Mouse (Mus musculus) gastrocnemius, postnatal 36 days (tissue): Measurements from ENCODE around the gene Nyap1. TPM values are rescaled to one million over a fixed set of nuclear protein-coding genes. Genes with fewer than 3 reads are reported as not detected.
"Not testable (repeated sequence)": the region's sequence is repeated elsewhere in the genome, so short reads cannot be mapped to it uniquely, and the experiment has no call there.

ENCODE experiments used
- DNase-seq, 2 experiments: peaks; one replicate each; pipeline ENCODE4 v3.0.0; 2022
- intact Hi-C: fragments of 180-260 bp; cut with DNase I; formaldehyde crosslinking; loops from one replicate; pipeline ENCODE4 v1.15.1; 2025
- total RNA-seq, 2 experiments: library from RNA; stranded (reverse); gene quantifications; 2 replicates each; pipeline ENCODE4 v1.2.3; 2021

Gene Nyap1
- total RNA-seq, 2 experiments from 2014 or later = 0.20 to 0.28 TPM

DNA sequence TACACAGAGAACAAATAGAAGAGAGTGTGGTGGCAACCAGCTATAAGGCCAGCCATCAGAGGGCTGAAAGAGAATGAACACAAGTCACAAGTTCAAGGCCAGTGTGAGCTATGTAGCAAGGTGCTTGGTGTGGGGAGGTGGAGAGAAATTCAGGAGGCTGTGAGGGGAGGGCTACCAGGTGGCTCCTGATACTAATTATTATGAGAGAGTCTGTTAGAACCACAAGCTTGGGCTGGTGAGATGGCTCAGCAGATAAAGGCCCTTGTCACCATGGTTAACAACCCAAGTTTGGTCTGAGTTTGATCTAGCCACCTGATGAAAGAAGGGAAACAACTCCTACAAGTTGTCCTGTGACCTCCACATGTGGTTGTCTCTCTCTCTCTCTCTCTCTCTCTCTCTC, 31.3 kb upstream of the Nyap1 start:
- no peak for DNase-seq
- intact Hi-C loops = no loop called here

DNA sequence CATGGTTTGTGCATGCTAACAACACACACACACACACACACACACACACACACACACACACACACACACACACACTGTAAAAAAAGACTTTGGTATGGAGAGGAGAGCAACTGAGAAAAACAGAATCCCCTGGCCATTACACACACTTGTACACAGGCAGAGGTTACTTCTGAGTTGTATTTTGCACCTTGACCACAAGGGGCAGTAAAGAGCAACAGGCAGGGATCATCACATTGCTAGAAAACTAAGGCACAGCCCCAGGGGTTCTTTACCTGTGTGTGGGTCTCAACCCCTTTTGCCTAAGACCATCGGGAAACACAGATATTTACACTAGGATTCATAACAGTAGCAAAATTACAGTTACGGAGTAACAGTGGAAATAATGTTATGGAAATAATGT, 29.3 kb upstream of the Nyap1 start:
- intact Hi-C loops = no loop called here
- DNase-seq = no peak

GRCm38 (mm10) chr5:137768475-137768874, 27.1 kb upstream of the Nyap1 start:
- intact Hi-C loops = no loop called here
- no peak for DNase-seq

GRCm38 (mm10) chr5:137766270-137766669, 24.9 kb upstream of the Nyap1 start:
- no peak for DNase-seq
- intact Hi-C loops = no loop called here

DNA sequence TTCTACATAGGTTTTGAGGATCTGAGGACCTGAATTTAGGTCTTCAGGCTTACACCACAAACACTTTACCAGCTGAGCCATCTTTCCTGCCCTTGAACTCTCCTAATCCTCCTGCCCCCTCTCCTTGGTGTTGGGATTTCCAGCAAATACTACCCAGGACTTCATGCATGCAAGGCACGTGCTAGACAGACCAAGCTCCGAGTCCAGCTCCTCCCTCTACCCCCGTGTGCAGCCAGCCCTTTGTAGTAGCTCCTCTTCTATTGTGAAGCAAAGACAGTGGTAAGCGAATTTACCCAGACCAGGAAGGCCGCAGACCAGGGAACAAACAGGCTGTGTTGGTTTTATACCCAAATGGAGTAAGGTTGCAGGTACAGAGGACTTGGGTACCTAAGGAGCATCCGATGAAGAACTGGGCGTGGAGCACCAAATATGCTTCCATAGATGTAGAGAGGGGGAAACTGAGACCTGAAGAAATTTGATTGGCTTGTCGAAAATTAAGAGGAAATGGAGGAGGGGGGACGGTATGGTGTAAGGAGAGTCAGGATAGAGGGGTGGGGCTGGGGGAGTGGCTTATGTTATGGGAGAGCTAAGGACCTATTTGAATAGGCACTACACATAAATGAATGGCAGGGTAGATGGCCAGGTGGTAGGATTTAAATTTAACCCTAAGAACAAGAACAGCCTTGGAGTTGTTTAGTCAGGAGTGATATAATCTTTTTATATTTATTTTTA, 23.4 kb upstream of the Nyap1 start:
- intact Hi-C loops = no loop called here
- no peak for DNase-seq

- intact Hi-C loops = loop anchor here (1.0 to 10.0 kb wide), 3 partner anchors 104 to 255 kb away; partner anchors contain the start of gene Pop7
- DNase-seq = peak; percentile 81 to 83
Observed at GRCm38 (mm10) chr5:137759971-137760412, 18.6 kb upstream of the Nyap1 start.

GRCm38 (mm10) chr5:137758921-137759534, 17.6 kb upstream of the Nyap1 start:
- DNase-seq = no peak
- intact Hi-C loops = loop anchor here (5.0 to 10.0 kb wide), 2 partner anchors 177 to 254 kb away; partner anchors contain the start of gene Pop7

DNA sequence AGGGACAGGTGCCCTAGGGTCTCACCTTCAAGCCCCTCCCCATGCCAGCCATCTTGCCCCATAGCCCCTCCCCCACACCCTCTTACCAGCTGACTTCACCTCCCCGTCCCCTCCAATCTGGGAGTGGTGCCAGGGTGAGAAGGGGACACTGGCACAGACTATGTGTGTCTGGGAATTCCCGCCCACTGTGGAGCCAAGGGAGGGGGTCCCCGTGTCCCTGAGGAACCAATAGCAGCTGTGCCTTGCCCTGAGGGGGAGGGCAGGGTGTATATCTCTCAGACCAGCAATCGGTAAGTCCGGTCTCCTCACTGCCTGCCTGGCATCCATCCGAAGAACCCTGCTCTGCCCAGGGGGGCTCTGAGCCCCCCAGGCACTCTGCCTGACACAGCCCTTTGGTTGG, 16.5 kb upstream of the Nyap1 start:
- DNase-seq = no peak
- intact Hi-C loops = loop anchor here (1.0 to 10.0 kb wide), 3 partner anchors 101 to 253 kb away; partner anchors contain the start of gene Pop7

DNA sequence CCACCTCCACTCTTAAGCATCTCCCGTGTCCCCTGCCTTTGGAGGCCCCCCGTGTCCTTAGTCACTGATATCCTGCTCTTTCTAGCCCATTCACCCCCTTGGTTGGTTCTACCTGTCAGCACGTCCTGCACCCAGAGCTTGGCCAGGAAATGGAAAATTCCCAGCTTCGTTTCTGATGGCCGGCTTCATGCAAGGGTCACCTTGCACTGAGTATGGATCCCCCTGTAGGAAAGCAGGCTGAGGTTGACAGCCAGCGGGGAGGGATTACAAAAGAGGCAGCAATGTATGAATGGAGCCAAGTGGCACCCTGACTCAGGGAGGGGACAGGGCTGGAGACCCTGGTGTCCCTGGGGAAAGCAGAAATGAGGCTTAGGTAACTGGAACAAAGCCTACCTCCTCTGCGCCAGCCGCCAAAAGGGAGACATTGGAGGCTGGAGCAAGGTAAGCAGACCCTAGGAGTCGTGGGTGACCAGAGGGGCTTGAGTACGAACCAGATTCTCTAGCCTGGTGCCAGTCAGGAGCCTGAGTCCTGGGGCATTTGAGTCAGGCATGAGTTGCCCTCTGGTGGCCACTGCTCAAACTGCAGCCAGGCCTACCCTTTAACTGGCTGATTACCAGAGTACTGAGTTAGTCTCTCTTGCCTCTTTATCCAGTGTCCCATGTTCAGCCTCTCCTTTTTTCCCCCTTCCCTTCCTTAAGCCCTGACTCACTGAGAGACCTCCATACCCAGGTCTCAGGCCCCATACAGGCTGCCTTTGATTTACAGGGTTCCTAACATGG, 15.7 kb upstream of the Nyap1 start:
- peak; percentile 82 to 83 for DNase-seq
- intact Hi-C loops = loop anchor here (1.0 to 10.0 kb wide), 3 partner anchors 100 to 252 kb away; partner anchors contain the start of gene Pop7

GRCm38 (mm10) chr5:137756106-137756505, 14.7 kb upstream of the Nyap1 start:
- intact Hi-C loops = loop anchor here (5.0 to 10.0 kb wide), 2 partner anchors 174 to 251 kb away; partner anchors contain the start of gene Pop7
- no peak for DNase-seq

- intact Hi-C loops = loop anchor here (5.0 to 10.0 kb wide), 2 partner anchors 173 to 251 kb away; partner anchors contain the start of gene Pop7
- no peak for DNase-seq
Observed at GRCm38 (mm10) chr5:137755425-137755824, 14.0 kb upstream of the Nyap1 start.

GRCm38 (mm10) chr5:137753111-137753832, 11.9 kb upstream of the Nyap1 start:
- no peak for DNase-seq
- intact Hi-C loops = loop anchor here (10.0 kb wide), 1 partner anchor 248 kb away; the partner anchor contains the start of gene Pop7

DNA sequence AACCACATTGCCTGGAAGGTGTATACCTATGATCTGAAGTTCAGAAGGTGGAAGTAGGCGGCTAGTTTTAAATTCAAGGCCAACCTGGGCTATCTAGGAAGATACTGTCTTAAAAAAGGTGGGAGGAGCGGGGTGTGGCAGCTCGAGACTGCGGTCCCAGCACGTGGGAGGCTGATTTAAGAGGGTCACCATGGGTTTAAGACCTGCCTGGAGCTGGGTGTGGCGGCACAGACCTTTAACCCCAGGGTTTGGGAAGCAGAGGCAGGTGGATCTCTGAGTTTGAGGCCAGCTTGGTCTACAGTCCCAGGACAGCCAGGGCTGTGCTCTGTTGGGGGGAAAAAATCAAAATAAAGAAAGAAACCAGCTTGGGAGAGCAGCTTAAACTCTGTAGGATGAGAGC, 10.6 kb upstream of the Nyap1 start:
- no peak for DNase-seq
- intact Hi-C loops = loop anchor here (10.0 kb wide), 1 partner anchor 247 kb away; the partner anchor contains the start of gene Pop7

GRCm38 (mm10) chr5:137751221-137751887, 9.9 kb upstream of the Nyap1 start:
- intact Hi-C loops = loop anchor here (10.0 kb wide), 1 partner anchor 247 kb away; the partner anchor contains the start of gene Pop7
- no peak for DNase-seq

DNA sequence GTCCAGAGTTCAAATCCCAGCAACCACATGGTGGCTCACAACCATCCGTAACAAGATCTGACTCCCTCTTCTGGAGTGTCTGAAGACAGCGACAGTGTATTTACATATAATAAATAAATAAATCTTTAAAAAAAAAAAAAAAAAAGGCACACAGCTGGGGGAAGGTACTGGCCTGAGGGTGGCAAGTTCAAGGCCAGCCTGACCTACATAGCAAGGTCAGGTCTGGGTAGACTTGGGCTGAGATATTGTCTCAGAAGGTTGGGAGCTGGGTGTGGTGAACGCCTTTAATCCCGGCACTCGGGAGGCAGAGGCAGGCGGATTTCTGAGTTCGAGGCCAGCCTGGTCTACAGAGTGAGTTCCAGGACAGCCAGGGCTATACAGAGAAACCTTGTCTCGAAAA, 8.8 kb upstream of the Nyap1 start:
- intact Hi-C loops = loop anchor here (10.0 kb wide), 1 partner anchor 245 kb away; the partner anchor contains the start of gene Pop7
- not testable (repeated sequence) for DNase-seq

DNA sequence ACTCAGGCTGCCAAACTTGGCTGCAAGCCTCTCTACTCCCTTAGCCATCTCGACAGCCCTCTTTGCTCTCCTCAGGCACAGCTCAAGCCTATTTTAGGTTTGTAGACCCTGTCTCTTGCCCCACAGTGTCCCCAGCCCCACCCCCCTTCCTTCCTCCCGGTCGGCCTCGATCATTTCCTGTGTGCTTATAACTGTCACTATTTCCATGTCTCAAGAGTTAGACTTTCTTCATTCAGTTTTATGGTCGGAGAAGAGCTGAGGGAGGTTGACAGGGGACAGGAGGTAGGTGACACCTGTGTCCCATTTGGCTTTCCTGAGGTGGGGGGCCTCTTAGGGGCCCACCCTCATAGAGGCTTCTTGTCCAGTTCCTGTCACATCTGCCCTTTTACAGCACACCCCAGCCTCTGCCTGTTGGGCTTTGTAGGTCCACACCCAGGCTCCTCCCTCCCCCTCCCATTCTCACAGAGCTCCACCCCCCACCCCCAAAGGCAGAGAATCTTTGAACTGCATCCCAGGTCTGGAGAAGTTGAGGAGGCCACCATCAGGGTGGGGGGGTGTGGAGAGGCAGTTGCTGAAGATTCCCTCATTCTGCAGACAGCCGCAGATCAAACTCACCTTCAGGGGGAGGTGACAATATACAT, 7.9 kb upstream of the Nyap1 start:
- DNase-seq = no peak
- intact Hi-C loops = loop anchor here (5.0 kb wide), 1 partner anchor 217 kb away; the partner anchor contains the start of genes Epo and Gnb2

DNA sequence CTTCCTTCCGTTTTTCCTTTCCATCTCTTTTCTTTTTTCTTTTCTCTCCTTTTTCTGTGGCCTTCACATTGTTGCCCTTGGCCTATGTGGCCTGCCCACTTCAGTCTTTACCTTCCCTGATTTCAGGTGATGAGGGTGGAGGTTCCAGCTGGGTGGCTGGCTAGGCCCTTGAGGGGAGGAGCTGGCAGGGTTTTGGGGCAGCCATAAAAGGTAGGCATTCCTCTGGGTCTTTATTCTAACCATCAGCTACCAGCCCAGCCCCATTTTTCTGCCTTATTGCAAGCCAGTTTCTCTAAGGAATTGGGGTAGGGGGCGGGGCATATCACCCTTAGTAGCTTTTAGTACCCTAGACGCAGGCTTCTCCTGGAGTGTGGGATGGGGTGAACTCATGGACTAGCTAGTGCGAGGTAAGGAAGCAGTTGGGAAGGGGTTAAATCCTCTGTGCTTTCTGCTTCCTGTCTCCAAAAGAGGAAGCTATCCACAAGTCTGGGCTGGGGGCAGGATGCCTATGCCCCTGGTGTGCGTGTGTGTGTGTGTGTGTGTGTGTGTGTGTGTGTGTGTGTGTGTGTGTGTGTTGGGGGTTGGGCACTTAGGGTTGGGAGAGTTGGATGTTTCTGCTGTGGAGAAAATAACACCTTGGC, 6.8 kb upstream of the Nyap1 start:
- intact Hi-C loops = loop anchor here (5.0 kb wide), 1 partner anchor 216 kb away; the partner anchor contains the start of genes Epo and Gnb2

More for the DNA sequence above, 6.8 kb upstream of the Nyap1 start:
- DNase-seq = no peak
